Mouse (Mus musculus): ENCODE data around the gene March10. TPM values are rescaled to one million over a fixed set of nuclear protein-coding genes. Genes with fewer than 3 reads are reported as not detected.

March10 gene
- total and polyA plus RNA-seq, 3 experiments, result 0.08 TPM; not detected in 2

DNA sequence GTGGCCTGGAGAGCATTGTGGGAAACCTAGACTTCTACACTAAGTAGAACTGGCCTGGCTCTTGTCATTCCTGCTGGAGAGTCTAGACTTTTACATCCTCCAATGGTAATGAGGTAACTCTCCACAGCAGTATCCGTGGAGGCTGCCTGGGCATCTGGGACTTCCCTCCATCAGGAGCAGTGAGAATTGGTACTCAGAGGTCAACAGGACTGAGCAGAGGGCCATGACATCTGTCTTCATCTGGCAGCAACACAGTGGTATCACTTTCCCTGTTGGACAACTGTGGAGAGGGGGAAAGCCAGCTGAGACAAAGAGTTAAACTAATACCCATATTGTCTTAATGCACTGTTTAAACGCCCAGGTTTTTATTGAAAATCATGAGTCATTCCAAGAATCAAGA lies 26.2 kb upstream of the March10 start:
- H3K36me3 ChIP-seq (ENCODE audit: control insufficient read depth, insufficient read depth, low read length), result no peaks in the 10 kb centered on the region
- H3K79me2 ChIP-seq (replicated peaks; ENCODE audit: control insufficient read depth, insufficient read depth, low read length), result no peaks in the 10 kb centered on the region
- no peak overlapping the region for H3K9ac ChIP-seq (ENCODE audit: low read depth, low read length)
- no peaks in the 10 kb centered on the region; the same call in 1 of the 2 replicates for H3K4me1 ChIP-seq (ENCODE audit: control insufficient read depth, insufficient read depth, low read length)
- intact Hi-C loops (cut with DNase I), result no loop called here
- no peak overlapping the region for H3K27ac ChIP-seq
- TF ChIP-seq EP300 (IDR thresholded peaks at IDR 0.05; ENCODE audit: insufficient read depth, low read depth, low read length) (no peak), POLR2A (IDR thresholded peaks at IDR 0.05; ENCODE audit: insufficient read depth, low read depth, low read length) (no peak), CTCF (IDR thresholded peaks at IDR 0.05) (no peak)
- no peak for DNase-seq
- H3K27me3 ChIP-seq (ENCODE audit: control insufficient read depth, insufficient read depth, low read length), result no peaks in the 10 kb centered on the region; the same call in 1 of the 2 replicates
- 61% methylated on average over 2 of the region's 2 CpGs for WGBS
- H3K4me3 ChIP-seq, result no peak overlapping the region

DNA sequence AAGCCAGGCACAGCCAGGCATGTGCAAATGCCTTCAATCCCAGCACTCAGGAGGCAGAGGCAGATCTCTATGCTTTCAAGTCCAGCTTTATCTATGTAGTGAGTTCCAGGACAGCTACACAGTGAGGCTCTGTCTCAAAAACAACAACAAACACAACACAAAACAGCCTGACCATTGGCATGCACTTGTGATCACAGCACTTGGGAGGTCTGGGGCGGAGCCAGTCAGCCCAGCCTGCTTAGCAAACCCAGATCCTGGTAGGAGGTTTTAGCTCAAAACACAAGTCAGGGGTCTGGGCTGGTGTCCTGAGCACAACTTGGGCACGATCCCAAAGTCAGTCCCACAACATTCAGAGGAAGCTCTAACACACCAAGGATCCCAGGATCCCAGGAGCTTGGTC lies 18.2 kb upstream of the March10 start:
- Histone ChIP-seq H3K9ac (ENCODE audit: low read depth, low read length) (no peak overlapping the region), H3K4me1 (ENCODE audit: control insufficient read depth, insufficient read depth, low read length) (peaks cover 1% of the 10 kb centered on the region; the same call in 1 of the 2 replicates), H3K27ac (no peak overlapping the region), H3K4me3 (no peak overlapping the region), H3K27me3 (ENCODE audit: control insufficient read depth, insufficient read depth, low read length) (no peaks in the 10 kb centered on the region), H3K36me3 (ENCODE audit: control insufficient read depth, insufficient read depth, low read length) (peaks cover 2% of the 10 kb centered on the region), H3K79me2 (replicated peaks; ENCODE audit: control insufficient read depth, insufficient read depth, low read length) (no peaks in the 10 kb centered on the region)
- intact Hi-C loops (cut with DNase I), result no loop called here
- WGBS, result 69% methylated on average over 2 of the region's 2 CpGs
- DNase-seq, result no peak
- no peak for TF ChIP-seq POLR2A (IDR thresholded peaks at IDR 0.05; ENCODE audit: insufficient read depth, low read depth, low read length)
- TF ChIP-seq CTCF (IDR thresholded peaks at IDR 0.05), result no peak
- TF ChIP-seq EP300 (IDR thresholded peaks at IDR 0.05; ENCODE audit: insufficient read depth, low read depth, low read length), result no peak

DNA sequence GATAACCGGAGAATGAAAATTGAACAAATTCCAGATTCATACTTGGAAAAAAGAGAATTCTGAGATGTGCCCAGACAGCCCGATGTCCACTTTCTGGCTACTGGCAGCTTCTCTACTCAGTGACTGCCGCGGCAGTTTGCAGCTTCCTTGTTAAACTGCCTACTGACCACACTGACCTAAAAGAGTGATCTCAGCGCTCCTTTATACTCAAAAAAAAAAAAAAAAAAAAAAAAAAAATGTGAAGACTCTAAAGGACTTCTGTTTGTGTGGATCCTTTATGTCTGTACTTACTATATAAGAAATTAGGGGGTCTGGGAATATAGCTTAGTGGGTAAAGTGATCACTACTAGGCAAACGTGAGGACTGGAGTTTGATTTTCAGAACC lies 17.8 kb upstream of the March10 start:
- Histone ChIP-seq H3K79me2 (replicated peaks; ENCODE audit: control insufficient read depth, insufficient read depth, low read length) (no peaks in the 10 kb centered on the region), H3K27ac (no peak overlapping the region), H3K9ac (ENCODE audit: low read depth, low read length) (no peak overlapping the region), H3K36me3 (ENCODE audit: control insufficient read depth, insufficient read depth, low read length) (peaks cover 2% of the 10 kb centered on the region), H3K4me1 (ENCODE audit: control insufficient read depth, insufficient read depth, low read length) (peaks cover 1% of the 10 kb centered on the region; the same call in 1 of the 2 replicates), H3K4me3 (no peak overlapping the region), H3K27me3 (ENCODE audit: control insufficient read depth, insufficient read depth, low read length) (no peaks in the 10 kb centered on the region)
- TF ChIP-seq EP300 (IDR thresholded peaks at IDR 0.05; ENCODE audit: insufficient read depth, low read depth, low read length) (no peak), POLR2A (IDR thresholded peaks at IDR 0.05; ENCODE audit: insufficient read depth, low read depth, low read length) (no peak), CTCF (IDR thresholded peaks at IDR 0.05) (no peak)
- intact Hi-C loops (cut with DNase I), result no loop called here
- DNase-seq, result no peak
- WGBS, result 46% methylated on average over 6 of the region's 6 CpGs

DNA sequence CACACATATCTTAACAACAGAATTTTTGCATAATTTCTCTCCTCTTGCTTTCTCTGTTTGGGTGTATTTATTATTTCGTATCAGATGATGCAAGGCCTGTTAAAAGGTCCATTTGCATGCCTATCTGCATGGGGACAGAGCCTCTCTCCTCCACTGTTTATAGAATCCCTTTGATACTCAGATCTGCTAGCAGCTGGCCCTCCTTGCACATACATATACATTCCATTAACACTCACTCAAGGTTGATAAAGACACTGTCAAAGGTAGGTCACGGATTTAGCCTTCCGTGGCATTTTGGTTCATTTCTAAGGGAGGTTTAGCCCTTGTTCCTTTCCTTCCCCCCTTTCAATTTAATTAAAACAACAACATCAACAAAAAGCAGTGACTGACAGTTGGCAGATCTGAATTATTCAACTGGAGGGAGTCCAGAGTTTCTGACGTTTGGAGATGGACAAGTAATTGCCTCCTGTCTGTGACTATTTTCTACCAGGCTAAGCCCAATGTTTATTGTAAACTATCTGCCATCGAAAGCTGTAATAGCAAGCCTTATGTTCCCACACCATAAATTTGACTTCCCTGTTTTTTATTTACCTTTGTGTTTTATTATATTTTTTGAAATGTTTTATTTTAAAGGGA lies 17.3 kb upstream of the March10 start:
- no peak overlapping the region for H3K27ac ChIP-seq
- DNase-seq, result no peak
- intact Hi-C loops (cut with DNase I), result no loop called here
- WGBS, result 48% methylated on average over 5 of the region's 5 CpGs
- no peaks in the 10 kb centered on the region for H3K27me3 ChIP-seq (ENCODE audit: control insufficient read depth, insufficient read depth, low read length)
- no peak overlapping the region for H3K9ac ChIP-seq (ENCODE audit: low read depth, low read length)
- no peak overlapping the region for H3K4me3 ChIP-seq
- H3K79me2 ChIP-seq (replicated peaks; ENCODE audit: control insufficient read depth, insufficient read depth, low read length), result no peaks in the 10 kb centered on the region
- TF ChIP-seq POLR2A (IDR thresholded peaks at IDR 0.05; ENCODE audit: insufficient read depth, low read depth, low read length) (no peak), EP300 (IDR thresholded peaks at IDR 0.05; ENCODE audit: insufficient read depth, low read depth, low read length) (no peak), CTCF (IDR thresholded peaks at IDR 0.05) (no peak)
- peaks cover 4% of the 10 kb centered on the region for H3K4me1 ChIP-seq (ENCODE audit: control insufficient read depth, insufficient read depth, low read length)
- H3K36me3 ChIP-seq (ENCODE audit: control insufficient read depth, insufficient read depth, low read length), result peaks cover 2% of the 10 kb centered on the region

DNA sequence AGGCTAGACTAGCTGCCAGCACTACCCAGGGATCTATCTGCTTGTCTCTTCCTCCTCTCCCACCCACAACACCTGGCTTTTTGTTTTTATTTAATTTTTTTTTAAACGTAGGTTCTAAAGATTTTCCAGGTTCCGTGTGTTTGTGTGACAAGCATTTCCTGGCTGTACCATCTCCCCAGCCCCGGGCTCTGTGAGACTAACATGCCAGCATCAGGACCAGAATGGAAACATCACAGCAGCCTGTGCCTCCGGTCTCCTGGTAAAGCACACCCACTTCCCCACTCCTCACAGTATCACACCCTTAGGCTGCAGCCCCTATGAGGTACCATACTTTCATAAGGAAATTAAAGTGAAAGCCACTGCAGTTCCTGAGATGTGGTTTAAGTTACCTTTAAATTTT lies 16.1 kb upstream of the March10 start:
- WGBS, result 66% methylated on average over 4 of the region's 4 CpGs
- H3K9ac ChIP-seq (ENCODE audit: low read depth, low read length), result no peak overlapping the region
- H3K36me3 ChIP-seq (ENCODE audit: control insufficient read depth, insufficient read depth, low read length), result peaks cover 2% of the 10 kb centered on the region
- H3K4me3 ChIP-seq, result no peak overlapping the region
- intact Hi-C loops (cut with DNase I), result no loop called here
- DNase-seq, result no peak
- peaks cover 4% of the 10 kb centered on the region for H3K4me1 ChIP-seq (ENCODE audit: control insufficient read depth, insufficient read depth, low read length)
- no peaks in the 10 kb centered on the region for H3K27me3 ChIP-seq (ENCODE audit: control insufficient read depth, insufficient read depth, low read length)
- no peaks in the 10 kb centered on the region for H3K79me2 ChIP-seq (replicated peaks; ENCODE audit: control insufficient read depth, insufficient read depth, low read length)
- H3K27ac ChIP-seq, result no peak overlapping the region
- TF ChIP-seq POLR2A (IDR thresholded peaks at IDR 0.05; ENCODE audit: insufficient read depth, low read depth, low read length) (no peak), CTCF (IDR thresholded peaks at IDR 0.05) (no peak), EP300 (IDR thresholded peaks at IDR 0.05; ENCODE audit: insufficient read depth, low read depth, low read length) (no peak)

DNA sequence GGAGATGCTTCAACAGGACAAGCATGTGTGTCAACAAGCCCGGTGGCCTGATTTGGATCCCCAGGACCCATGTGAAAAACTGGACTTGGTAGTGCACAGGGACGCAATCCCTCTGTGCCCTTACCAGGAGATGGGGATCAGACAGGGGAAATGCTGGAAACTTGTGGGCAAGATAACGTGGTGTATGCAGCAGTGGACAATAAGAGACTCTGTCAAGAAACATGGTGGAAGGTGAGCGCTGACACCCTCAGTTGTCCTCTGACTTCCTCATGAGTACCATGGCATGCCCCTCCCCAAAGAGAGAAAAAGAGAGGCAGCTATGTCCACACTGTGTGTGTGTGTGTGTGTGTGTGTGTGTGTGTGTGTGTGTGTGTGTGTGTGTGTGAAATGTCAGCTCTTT lies 14.4 kb upstream of the March10 start:
- Histone ChIP-seq H3K27me3 (ENCODE audit: control insufficient read depth, insufficient read depth, low read length) (no peaks in the 10 kb centered on the region), H3K27ac (no peak overlapping the region), H3K4me1 (ENCODE audit: control insufficient read depth, insufficient read depth, low read length) (peaks cover 4% of the 10 kb centered on the region), H3K79me2 (replicated peaks; ENCODE audit: control insufficient read depth, insufficient read depth, low read length) (no peaks in the 10 kb centered on the region), H3K9ac (ENCODE audit: low read depth, low read length) (no peak overlapping the region), H3K36me3 (ENCODE audit: control insufficient read depth, insufficient read depth, low read length) (peaks cover 2% of the 10 kb centered on the region), H3K4me3 (no peak overlapping the region)
- no peak for DNase-seq
- WGBS, result 100% methylated on average over 4 of the region's 4 CpGs
- intact Hi-C loops (cut with DNase I), result no loop called here
- no peak for TF ChIP-seq EP300 (IDR thresholded peaks at IDR 0.05; ENCODE audit: insufficient read depth, low read depth, low read length)
- no peak for TF ChIP-seq CTCF (IDR thresholded peaks at IDR 0.05)
- no peak for TF ChIP-seq POLR2A (IDR thresholded peaks at IDR 0.05; ENCODE audit: insufficient read depth, low read depth, low read length)
